Comparison of ENCODE assay signal across 21 mouse cellular contexts in genomic region chr11:52615622-52616021, GRCm38 (mm10).
"Had no signal": no experiment of that assay in that cellular context is flagged by ENCODE, and none has a peak within 500 bp of the region (broad histone marks: within the 10 kb centered on the region; RNA-seq: fewer than 3 reads in every experiment).

No protein-coding gene starts in this region.

- H3K9me3 ChIP-seq: forebrain, embryonic 15.5 days; heart, embryonic 13.5 days; heart, embryonic 15.5 days; hindbrain, embryonic 15.5 days; limb, embryonic 13.5 days; limb, embryonic 15.5 days had no signal

- H3K27ac ChIP-seq: forebrain, embryonic 15.5 days; heart, adult 2 months; heart, embryonic 13.5 days; heart, embryonic 15.5 days; hindbrain, embryonic 15.5 days; limb, embryonic 13.5 days; limb, embryonic 15.5 days had no signal

- H3K4me1 ChIP-seq: heart, embryonic 13.5 days; heart, embryonic 15.5 days; limb, embryonic 15.5 days had no signal

- H3K9ac ChIP-seq: forebrain, embryonic 15.5 days; forebrain, postnatal 0 days; heart, embryonic 13.5 days; heart, embryonic 15.5 days; hindbrain, embryonic 15.5 days; limb, embryonic 13.5 days; limb, embryonic 15.5 days had no signal

- H3K4me2 ChIP-seq: forebrain, embryonic 15.5 days; heart, embryonic 11.5 days; heart, embryonic 13.5 days; heart, embryonic 15.5 days; hindbrain, embryonic 15.5 days; limb, embryonic 13.5 days; limb, embryonic 15.5 days had no signal

- ATAC-seq: forebrain, embryonic 15.5 days; forebrain, postnatal 0 days; intestine, embryonic 16.5 days had no signal

- DNase-seq: forebrain, postnatal 0 days; gastrocnemius, postnatal 14 days; gastrocnemius, postnatal 36 days; heart, adult 11 months; heart, adult 2 months; heart, postnatal 14 days; heart, postnatal 36 days; kidney, adult 11 months; kidney, adult 2 months; kidney, postnatal 14 days; kidney, postnatal 36 days; layer of hippocampus, postnatal 36 days; left cerebral cortex, postnatal 4 days had no signal

- H3K36me3 ChIP-seq: forebrain, embryonic 15.5 days; heart, embryonic 13.5 days; heart, embryonic 15.5 days; hindbrain, embryonic 15.5 days; limb, embryonic 13.5 days; limb, embryonic 15.5 days had no signal

- H3K27me3 ChIP-seq: forebrain, embryonic 15.5 days; heart, embryonic 13.5 days; hindbrain, embryonic 15.5 days had no signal

- H3K4me3 ChIP-seq: forebrain, embryonic 15.5 days; heart, adult 2 months; heart, embryonic 13.5 days; heart, embryonic 15.5 days; hindbrain, embryonic 15.5 days; limb, embryonic 13.5 days; limb, embryonic 15.5 days had no signal
